Mouse (Mus musculus) kidney, adult 18-20 months (tissue): ENCODE data around the gene Daw1.

ENCODE experiments used
- DNase-seq: peaks from one replicate; pipeline ENCODE4 v3.0.0; 2021

Gene Daw1

GRCm38 (mm10) chr1:83218260-83218659, 58.7 kb downstream of the Daw1 start:
- DNase-seq, result no peak

- no peak for DNase-seq
Measured at GRCm38 (mm10) chr1:83223072-83223471, 63.5 kb downstream of the Daw1 start.

GRCm38 (mm10) chr1:83224423-83224960, 64.9 kb downstream of the Daw1 start:
- DNase-seq, result no peak

GRCm38 (mm10) chr1:83227946-83228345, 68.4 kb downstream of the Daw1 start:
- DNase-seq, result no peak

- DNase-seq, result no peak
Measured at GRCm38 (mm10) chr1:83248235-83248746, 88.7 kb downstream of the Daw1 start.

GRCm38 (mm10) chr1:83251746-83252145, 92.2 kb downstream of the Daw1 start:
- no peak for DNase-seq
